Mouse (Mus musculus) ES-Bruce4 (cell line): Measurements from ENCODE around the gene Cabp4. TPM values are rescaled to one million over a fixed set of nuclear protein-coding genes. Genes with fewer than 3 reads are reported as not detected.
"Not testable (repeated sequence)": the region's sequence is repeated elsewhere in the genome, so short reads cannot be mapped to it uniquely, and the experiment has no call there.

Experiments used
- H3K27ac ChIP-seq: 2 replicates; pipeline ENCODE4 v1.5.1; 2012; ENCODE audit warnings: low read length, inconsistent platforms; ENCODE audit not compliant: insufficient read depth
- H3K27me3 ChIP-seq: 2 replicates; pipeline ENCODE4 v1.6.1; 2012; ENCODE audit warnings: mild to moderate bottlenecking, low read length, inconsistent platforms; ENCODE audit not compliant: control insufficient read depth, poor library complexity, insufficient read depth, severe bottlenecking
- H3K36me3 ChIP-seq: 2 replicates; pipeline ENCODE4 v1.6.1; 2012; ENCODE audit warnings: inconsistent platforms, mild to moderate bottlenecking, low read length, moderate library complexity; ENCODE audit not compliant: control insufficient read depth, poor library complexity, insufficient read depth, severe bottlenecking
- H3K4me1 ChIP-seq: one replicate; pipeline ENCODE4 v1.8.1; 2011; ENCODE audit warnings: low read length; ENCODE audit not compliant: control insufficient read depth, insufficient read depth
- H3K4me3 ChIP-seq: 2 replicates; pipeline ENCODE4 v1.5.1; 2011; ENCODE audit warnings: low read depth, mild to moderate bottlenecking, low read length
- H3K9ac ChIP-seq: 2 replicates; pipeline ENCODE4 v1.6.1; 2012; ENCODE audit warnings: low read depth, mild to moderate bottlenecking, inconsistent platforms; ENCODE audit not compliant: poor library complexity, severe bottlenecking
- H3K9me3 ChIP-seq: replicated peaks from 2 replicates; pipeline ENCODE4 v1.6.1; 2012; ENCODE audit warnings: mild to moderate bottlenecking, low read length, inconsistent platforms; ENCODE audit not compliant: control insufficient read depth, poor library complexity, insufficient read depth, severe bottlenecking
- CTCF ChIP-seq: IDR thresholded peaks from one replicate; pipeline ENCODE4 v1.8.1; 2011; ENCODE audit warnings: low read depth, low read length
- EP300 ChIP-seq: IDR thresholded peaks from 2 replicates; pipeline ENCODE4 v1.6.1; 2011; ENCODE audit warnings: low read depth, low read length; ENCODE audit not compliant: insufficient read depth
- POLR2A ChIP-seq: IDR thresholded peaks from one replicate; pipeline ENCODE4 v1.8.1; 2011; ENCODE audit warnings: low read length; ENCODE audit not compliant: insufficient read depth
- polyA plus RNA-seq: library from polyadenylated mRNA; stranded (reverse); fragments of >200 nt; gene quantifications from 2 replicates; pipeline ENCODE4 v1.2.4, GENCODE M21; 2011; ENCODE audit warnings: low read depth; ENCODE audit not compliant: missing spikeins, insufficient read depth, insufficient read length

The Cabp4 gene
- polyA plus RNA-seq, 1 experiment, result not detected

DNA sequence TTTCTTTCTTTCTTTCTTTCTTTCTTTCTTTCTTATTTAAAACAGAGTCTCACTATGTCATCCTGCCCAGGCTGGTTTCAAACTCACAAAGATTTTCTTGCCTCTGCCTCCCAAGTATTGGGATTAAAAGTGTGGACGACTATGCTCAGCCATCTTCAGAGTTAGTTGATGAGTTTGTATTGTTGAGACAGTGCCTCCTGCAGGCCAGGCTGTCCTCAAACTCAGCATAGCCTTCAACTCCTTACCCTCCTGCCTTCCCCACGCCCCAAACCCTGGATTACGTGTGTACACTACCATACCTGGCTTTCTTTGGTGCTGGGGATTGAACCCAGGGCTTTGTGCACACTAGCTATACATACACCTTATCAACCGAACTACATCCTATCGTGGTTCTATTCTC is 7.4 kb downstream of the Cabp4 start:
- Histone ChIP-seq H3K27me3 (no peaks in the 10 kb centered on the region), H3K4me1 (peaks cover 4% of the 10 kb centered on the region), H3K9ac (no peak overlapping the region), H3K36me3 (0 out of 2 replicates have a peak, but pooled peaks cover 3% of the 10 kb centered on the region), H3K27ac (no peak overlapping the region), H3K9me3 (no peaks in the 10 kb centered on the region), H3K4me3 (no peak overlapping the region)
- TF ChIP-seq EP300 (no peak), CTCF (peak; percentile 12), POLR2A (no peak)

DNA sequence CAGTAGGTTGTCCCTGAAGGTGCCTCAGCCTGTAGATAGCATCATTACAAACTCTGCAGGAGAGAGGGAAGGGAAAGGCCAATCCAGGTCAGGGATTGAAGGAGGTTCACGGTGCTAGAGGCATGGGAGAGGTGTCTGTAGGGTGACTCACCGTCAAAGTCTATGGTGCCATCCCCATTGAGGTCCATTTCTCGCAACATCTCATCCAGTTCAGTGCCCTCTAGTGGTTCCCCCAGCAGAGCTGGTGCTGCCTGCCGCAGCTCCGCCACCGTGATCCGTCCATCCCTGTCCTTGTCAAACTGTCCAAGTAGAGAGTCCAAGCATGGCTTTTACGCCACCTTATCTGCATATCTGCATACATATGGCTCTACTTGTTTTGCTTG is 7.9 kb downstream of the Cabp4 start:
- not testable (repeated sequence) for H3K36me3 ChIP-seq, H3K9me3 ChIP-seq, H3K9ac ChIP-seq, H3K4me1 ChIP-seq, H3K27me3 ChIP-seq, H3K4me3 ChIP-seq
- 0 out of 2 replicates have a peak, but pooled peaks have one; percentile 24 for TF ChIP-seq EP300
- peak; percentile 39 for TF ChIP-seq CTCF
- peak overlapping the region; percentile 40; the same call in 1 of the 2 replicates for H3K27ac ChIP-seq

DNA sequence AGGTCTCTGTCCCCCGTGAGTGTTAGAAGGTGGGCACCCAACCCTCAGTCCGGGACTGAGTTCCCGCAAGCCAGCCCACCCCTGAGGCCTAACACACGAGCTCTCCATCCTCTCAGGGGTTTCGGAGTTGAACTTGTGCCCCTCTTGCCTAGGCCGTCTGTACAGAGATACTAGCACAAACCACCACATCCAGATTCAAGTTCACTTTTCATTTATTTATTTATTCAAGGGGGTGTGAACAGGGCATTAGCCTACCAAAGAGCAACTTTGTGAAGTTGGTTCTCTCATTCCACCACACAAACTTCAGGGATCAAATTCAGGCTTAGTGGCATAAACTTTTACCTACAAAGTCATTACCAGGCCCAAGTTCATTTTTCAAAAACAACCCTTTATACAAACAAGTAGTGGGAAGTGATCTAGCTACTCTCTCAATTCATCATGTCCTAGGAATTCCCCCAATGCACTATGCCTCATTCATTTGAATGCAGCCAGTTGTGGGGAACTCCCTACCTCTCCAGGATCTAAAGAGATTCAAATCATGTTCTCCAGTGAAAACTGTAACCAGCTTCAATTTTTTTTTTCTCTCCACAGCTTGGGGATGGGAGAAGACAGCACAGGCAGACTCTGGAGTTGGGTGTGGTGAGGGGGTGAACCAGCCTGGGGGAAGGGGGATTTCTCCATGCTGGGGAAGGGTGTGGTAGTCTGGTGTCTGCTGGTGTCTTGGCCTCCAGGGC is 8.4 kb downstream of the Cabp4 start:
- H3K36me3 ChIP-seq, H3K9ac ChIP-seq, H3K9me3 ChIP-seq, H3K27me3 ChIP-seq, H3K4me3 ChIP-seq, H3K4me1 ChIP-seq: not testable (repeated sequence)
- H3K27ac ChIP-seq, result peak overlapping the region; percentile 40; the same call in 1 of the 2 replicates

DNA sequence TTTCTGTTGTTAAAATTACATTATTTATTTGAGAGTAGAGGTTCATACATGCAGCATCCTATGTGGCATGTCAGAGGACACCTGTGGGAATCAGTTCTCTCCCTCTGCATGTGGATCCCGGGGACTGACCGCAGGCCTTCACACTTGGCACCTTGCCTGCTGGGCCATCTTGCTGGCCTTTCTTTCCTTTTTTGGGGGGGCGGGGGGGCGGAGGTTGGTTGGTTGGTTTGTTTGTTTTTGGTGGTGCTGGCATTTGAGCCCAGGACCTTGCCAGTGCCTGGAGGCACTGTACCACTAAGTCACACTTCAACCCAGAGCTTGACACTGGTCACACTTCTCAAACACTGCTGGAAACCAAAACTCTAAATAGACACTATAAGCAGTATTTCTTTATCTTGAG is 9.5 kb downstream of the Cabp4 start:
- H3K27ac ChIP-seq, result no peak overlapping the region
- TF ChIP-seq POLR2A, result no peak
- no peak overlapping the region for H3K4me3 ChIP-seq

DNA sequence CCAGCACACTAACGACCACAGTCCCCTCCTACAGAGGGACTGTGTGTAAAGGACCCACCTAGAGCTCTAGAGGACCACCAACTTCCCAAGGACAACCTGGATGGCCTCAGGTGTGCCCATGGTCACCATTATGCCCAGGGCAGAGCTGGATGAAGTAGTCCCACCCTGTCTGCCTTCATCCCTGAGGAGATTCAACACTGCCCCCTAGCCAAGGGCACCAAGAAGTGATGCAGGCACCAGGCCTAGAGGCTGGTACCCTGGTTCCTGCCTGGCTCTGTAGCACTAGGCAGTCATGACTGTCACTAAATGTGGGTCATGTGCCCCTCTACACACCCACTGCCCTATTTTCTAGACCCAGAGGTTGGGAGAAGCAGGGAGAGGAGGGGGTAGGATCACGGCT is 12.1 kb downstream of the Cabp4 start:
- Histone ChIP-seq H3K27me3 (no peaks in the 10 kb centered on the region), H3K36me3 (0 out of 2 replicates have a peak, but pooled peaks cover 6% of the 10 kb centered on the region)
- TF ChIP-seq EP300 (no peak), CTCF (no peak), POLR2A (no peak)

More for the DNA sequence above, 9.5 kb downstream of the Cabp4 start:
- H3K27me3 ChIP-seq, result no peaks in the 10 kb centered on the region
- H3K36me3 ChIP-seq, result 0 out of 2 replicates have a peak, but pooled peaks cover 6% of the 10 kb centered on the region
- H3K9ac ChIP-seq, result no peak overlapping the region
- no peaks in the 10 kb centered on the region for H3K9me3 ChIP-seq
- H3K4me1 ChIP-seq, result peaks cover 4% of the 10 kb centered on the region

DNA sequence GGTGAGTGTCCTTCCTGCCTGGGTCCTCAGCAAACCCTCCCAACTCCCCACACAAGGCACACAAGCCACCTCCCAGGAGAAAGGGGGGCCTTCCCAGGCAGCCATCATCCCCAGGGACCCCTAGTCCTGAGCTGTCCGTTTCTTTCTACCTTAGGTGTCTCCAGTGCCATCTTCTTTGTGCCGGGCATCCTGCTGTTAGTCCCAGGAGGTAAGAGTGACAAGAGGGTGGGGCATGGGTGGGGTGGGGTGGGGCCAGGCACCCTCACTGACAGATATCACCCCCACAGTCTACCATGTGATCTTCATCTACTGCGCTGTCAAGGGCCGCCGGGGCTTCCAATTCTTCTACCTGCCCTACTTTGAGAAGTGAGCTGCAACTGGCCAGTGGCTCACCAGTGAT is 12.8 kb downstream of the Cabp4 start:
- Histone ChIP-seq H3K27me3 (no peaks in the 10 kb centered on the region), H3K36me3 (0 out of 2 replicates have a peak, but pooled peaks cover 6% of the 10 kb centered on the region)
- TF ChIP-seq EP300, result no peak
- TF ChIP-seq POLR2A, result no peak
- TF ChIP-seq CTCF, result no peak

More for the DNA sequence above, 12.1 kb downstream of the Cabp4 start:
- H3K4me1 ChIP-seq, result peaks cover 5% of the 10 kb centered on the region
- H3K4me3 ChIP-seq, result no peak overlapping the region
- H3K9me3 ChIP-seq, result no peaks in the 10 kb centered on the region
- no peak overlapping the region for H3K27ac ChIP-seq
- H3K9ac ChIP-seq, result no peak overlapping the region

More for the DNA sequence above, 12.8 kb downstream of the Cabp4 start:
- H3K4me1 ChIP-seq, result peaks cover 3% of the 10 kb centered on the region
- H3K27ac ChIP-seq, result no peak overlapping the region
- no peak overlapping the region for H3K4me3 ChIP-seq
- no peaks in the 10 kb centered on the region for H3K9me3 ChIP-seq
- no peak overlapping the region for H3K9ac ChIP-seq
